Mouse (Mus musculus) neural tube, embryonic 15.5 days (tissue): ENCODE results near the gene Zfp105. TPM values are rescaled to one million over a fixed set of nuclear protein-coding genes. Genes with fewer than 3 reads are reported as not detected.

Experiments used
- polyA plus RNA-seq: library from polyadenylated mRNA; unstranded; fragments of >200 nt; fragmentation: Nextera tagmentation; extraction: Ambion mirVana; gene quantifications from 2 replicates; pipeline ENCODE4 v1.2.1, GENCODE M21; 2015

Gene Zfp105
- polyA plus RNA-seq, 1 experiment from 2014 or later, result 16.6 TPM

Other genes with a start within 250 kb of the Zfp105 start
- not detected in 2 replicates for gene Topaz1, start 175.7 kb upstream of the Zfp105 start, polyA plus RNA-seq
- 7.8 and 9.0 TPM in 2 replicates for gene Tcaim, start 117.5 kb upstream of the Zfp105 start, polyA plus RNA-seq
- gene Gm35549, start 79.0 kb upstream of the Zfp105 start, polyA plus RNA-seq, result 0.51 and 0.55 TPM in 2 replicates
- 90.1 and 96.7 TPM in 2 replicates for gene Zfp445, start 57.1 kb upstream of the Zfp105 start, polyA plus RNA-seq
- 3.5 TPM in 2 replicates for gene Zkscan7, start 37.4 kb upstream of the Zfp105 start, polyA plus RNA-seq
- gene 1110059G10Rik, start 27.9 kb downstream of the Zfp105 start, polyA plus RNA-seq, result 25.5 and 28.7 TPM in 2 replicates
- 9.0 and 19.7 TPM in 2 replicates for gene Kif15, start 28.0 kb downstream of the Zfp105 start, polyA plus RNA-seq
- 28.0 and 28.5 TPM in 2 replicates for gene Tmem42, start 98.3 kb downstream of the Zfp105 start, polyA plus RNA-seq
- 0.59 and 0.66 TPM in 2 replicates for gene Tgm4, start 111.7 kb downstream of the Zfp105 start, polyA plus RNA-seq
- 81.3 and 84.7 TPM in 2 replicates for gene Zdhhc3, start 190.1 kb downstream of the Zfp105 start, polyA plus RNA-seq
- gene Exosc7, start 190.1 kb downstream of the Zfp105 start, polyA plus RNA-seq, result 77.1 and 94.0 TPM in 2 replicates
- gene Clec3b, start 227.9 kb downstream of the Zfp105 start, polyA plus RNA-seq, result 3.5 and 4.2 TPM in 2 replicates